In genomic region chr2:101796287-101797115, GRCm38 (mm10) we compare ENCODE assay signal across 8 mouse cellular contexts.
A peak's percentile ranks its signal among the peaks of the same experiment; 100 is the strongest.
DNase-seq lines count a peak whose midpoint lies in the region; ATAC-seq and TF ChIP-seq lines count a peak whose summit lies in the region.

No protein-coding gene starts in this region.

- H3K36me3 ChIP-seq in embryonic facial prominence, embryonic 10.5 days (replicated peaks): peaks cover 16% of the 10 kb centered on the region
- no peaks in the 10 kb centered on the region for H3K36me3 ChIP-seq in heart, adult 2 months (ENCODE audit: control insufficient read depth, insufficient read depth, low read length)
- 0 out of 2 replicates have a peak, but pooled peaks cover 2% of the 10 kb centered on the region for H3K36me3 ChIP-seq in limb, embryonic 12.5 days
- no peaks in the 10 kb centered on the region for H3K36me3 ChIP-seq in midbrain, embryonic 12.5 days

- H3K4me1 ChIP-seq in embryonic facial prominence, embryonic 10.5 days: peaks cover 23% of the 10 kb centered on the region
- no peaks in the 10 kb centered on the region for H3K4me1 ChIP-seq in heart, adult 2 months (ENCODE audit: control insufficient read depth, insufficient read depth, low read length)
- H3K4me1 ChIP-seq in limb, embryonic 12.5 days (replicated peaks): peaks cover 34% of the 10 kb centered on the region
- peaks cover 26% of the 10 kb centered on the region for H3K4me1 ChIP-seq in midbrain, embryonic 12.5 days

- intact Hi-C loops in heart, adult 2 months (cut with DNase I): loop anchor here (2.0 to 5.0 kb wide), 2 partner anchors 30 to 79 kb away; no protein-coding TSS in a partner anchor

- peaks cover 14% of the 10 kb centered on the region; the same call in 1 of the 2 replicates for H3K27me3 ChIP-seq in embryonic facial prominence, embryonic 10.5 days (replicated peaks; ENCODE audit: low read depth, poor library complexity, severe bottlenecking)
- H3K27me3 ChIP-seq in heart, adult 2 months (ENCODE audit: control insufficient read depth, insufficient read depth, low read length): no peaks in the 10 kb centered on the region
- H3K27me3 ChIP-seq in limb, embryonic 12.5 days: 0 out of 2 replicates have a peak, but pooled peaks cover under 1% of the 10 kb centered on the region
- H3K27me3 ChIP-seq in midbrain, embryonic 12.5 days: peaks cover 21% of the 10 kb centered on the region

- WGBS in embryonic facial prominence, embryonic 10.5 days: under 1% methylated on average over 55 of the region's 55 CpGs
- WGBS in heart, adult 2 months: 1% methylated on average over 55 of the region's 55 CpGs
- under 1% methylated on average over 55 of the region's 55 CpGs for WGBS in limb, embryonic 12.5 days
- 2% methylated on average over 55 of the region's 55 CpGs for WGBS in midbrain, embryonic 12.5 days

- H3K79me2 ChIP-seq in heart, adult 2 months (replicated peaks; ENCODE audit: control insufficient read depth, insufficient read depth, low read length): no peaks in the 10 kb centered on the region

- no peak for TF ChIP-seq EP300 in heart, adult 2 months (IDR thresholded peaks at IDR 0.05; ENCODE audit: insufficient read depth, low read depth, low read length)

- H3K9ac ChIP-seq in heart, adult 2 months (ENCODE audit: low read depth, low read length): peak overlapping the region; percentile 56
- peak overlapping the region; percentile 76 for H3K9ac ChIP-seq in limb, embryonic 12.5 days (replicated peaks)
- peak overlapping the region; percentile 65 for H3K9ac ChIP-seq in midbrain, embryonic 12.5 days (replicated peaks)

- peak overlapping the region; percentile 76 for H3K4me3 ChIP-seq in embryonic facial prominence, embryonic 10.5 days
- H3K4me3 ChIP-seq in heart, adult 2 months: peak overlapping the region; percentile 65
- peak overlapping the region; percentile 63 for H3K4me3 ChIP-seq in limb, embryonic 12.5 days (replicated peaks)
- H3K4me3 ChIP-seq in midbrain, embryonic 12.5 days: peak overlapping the region; percentile 56

- TF ChIP-seq POLR2A in heart, adult 2 months (IDR thresholded peaks at IDR 0.05; ENCODE audit: insufficient read depth, low read depth, low read length): no peak

- peak; percentile 77 for DNase-seq in adrenal gland, adult 2 months
- peak; percentile 91 for DNase-seq in embryonic facial prominence, embryonic 10.5 days (ENCODE audit: low spot score)
- peak; percentile 84 to 89 for DNase-seq in heart, adult 2 months
- DNase-seq in kidney, adult 11 months: peak; percentile 70
- DNase-seq in skeletal muscle tissue, adult 2 months (ENCODE audit: low read depth, low spot score): peak; percentile 55
- DNase-seq in yolk sac, embryonic 10.5 days (ENCODE audit: low spot score): peak; percentile 84

- H3K9me3 ChIP-seq in embryonic facial prominence, embryonic 10.5 days: no peaks in the 10 kb centered on the region
- no peaks in the 10 kb centered on the region for H3K9me3 ChIP-seq in limb, embryonic 12.5 days
- no peaks in the 10 kb centered on the region for H3K9me3 ChIP-seq in midbrain, embryonic 12.5 days

- ATAC-seq in limb, embryonic 12.5 days (ENCODE audit: insufficient number of reproducible peaks, insufficient read depth, low FRiP score, low TSS enrichment, low read depth): peak; percentile 72
- ATAC-seq in midbrain, embryonic 12.5 days (ENCODE audit: low FRiP score, low read depth): peak; percentile 68

- peak overlapping the region; percentile 90 for H3K27ac ChIP-seq in embryonic facial prominence, embryonic 10.5 days (replicated peaks)
- peak overlapping the region; percentile 54 for H3K27ac ChIP-seq in heart, adult 2 months
- H3K27ac ChIP-seq in limb, embryonic 12.5 days: peak overlapping the region; percentile 91
- H3K27ac ChIP-seq in midbrain, embryonic 12.5 days (replicated peaks): peak overlapping the region; percentile 68; the same call in 1 of the 2 replicates

- H3K4me2 ChIP-seq in limb, embryonic 12.5 days: peak overlapping the region; percentile 84
- H3K4me2 ChIP-seq in midbrain, embryonic 12.5 days (replicated peaks): peak overlapping the region; percentile 93

- peak; percentile 90 for TF ChIP-seq CTCF in heart, adult 2 months (IDR thresholded peaks at IDR 0.05)

Comparison
In these comparisons a context has a peak if more than half of its experiments do, and no peak if none do; other contexts are left out.
1. Peak in every context shown above with its lines: DNase-seq, ATAC-seq, H3K4me3 ChIP-seq and H3K27ac ChIP-seq.